Mouse (Mus musculus) ES-E14 (cell line): Measurements from ENCODE around the gene Deaf1. TPM values are rescaled to one million over a fixed set of nuclear protein-coding genes. Genes with fewer than 3 reads are reported as not detected.

Experiments used
- DNase-seq: peaks from one replicate; pipeline ENCODE4 v3.0.0-alpha.2; 2013; ENCODE audit warnings: low read depth, low spot score
- H3K27ac ChIP-seq: 2 replicates; pipeline ENCODE4 v1.5.1; 2012; ENCODE audit warnings: low read depth, mild to moderate bottlenecking, low read length, moderate library complexity, mixed read lengths; ENCODE audit not compliant: poor library complexity, insufficient read depth, severe bottlenecking
- H3K36me3 ChIP-seq: 2 replicates; pipeline ENCODE4 v1.6.1; 2012; ENCODE audit warnings: mild to moderate bottlenecking, low read length, moderate library complexity, mixed read lengths; ENCODE audit not compliant: control insufficient read depth, poor library complexity, insufficient read depth, severe bottlenecking
- H3K4me1 ChIP-seq, 2 experiments: fragments of 150-350 bp in 1 of 2; sonication (generic) in 1 of 2; 2 replicates each; pipeline ENCODE4 v1.6.1; 2012; ENCODE audit warnings: low read length in 2 of 2, mild to moderate bottlenecking in 1 of 2, mixed read lengths in 1 of 2; ENCODE audit not compliant: control insufficient read depth in 2 of 2, insufficient read depth in 2 of 2, poor library complexity in 1 of 2
- H3K4me3 ChIP-seq, 2 experiments: fragments of 150-350 bp in 1 of 2; sonication (generic) in 1 of 2; 2 replicates each; pipeline ENCODE4 v1.5.1; 2012; ENCODE audit warnings: low read length in 2 of 2, low read depth in 1 of 2, mild to moderate bottlenecking in 1 of 2, mixed read lengths in 1 of 2; ENCODE audit not compliant: insufficient read depth in 1 of 2, poor library complexity in 1 of 2, severe bottlenecking in 1 of 2
- H3K9ac ChIP-seq: 2 replicates; pipeline ENCODE4 v1.6.1; 2012; ENCODE audit warnings: low read depth, mild to moderate bottlenecking, low read length, mixed read lengths; ENCODE audit not compliant: poor library complexity, insufficient read depth, severe bottlenecking
- H3K9me3 ChIP-seq: fragments of 150-350 bp; sonication (generic); 2 replicates; pipeline ENCODE4 v1.6.1; 2012; ENCODE audit warnings: low read depth, mild to moderate bottlenecking, low read length; ENCODE audit not compliant: control insufficient read depth, insufficient read depth
- CHD2 ChIP-seq: IDR thresholded peaks from 2 replicates; pipeline ENCODE4 v1.6.1; 2014; ENCODE audit warnings: mild to moderate bottlenecking, low read depth, low read length, inconsistent platforms
- HCFC1 ChIP-seq: IDR thresholded peaks from 2 replicates; pipeline ENCODE4 v1.6.1; 2012; ENCODE audit warnings: low read length, inconsistent platforms, borderline replicate concordance; ENCODE audit not compliant: insufficient read depth
- MAFK ChIP-seq: IDR thresholded peaks from 2 replicates; pipeline ENCODE4 v1.6.1; 2014; ENCODE audit warnings: mild to moderate bottlenecking, low read depth, low read length, inconsistent platforms; ENCODE audit not compliant: insufficient read depth
- ZC3H11A ChIP-seq: IDR thresholded peaks from 2 replicates; pipeline ENCODE4 v1.6.1; 2012; ENCODE audit warnings: low read depth, mild to moderate bottlenecking, inconsistent platforms, low read length, borderline replicate concordance
- ZNF384 ChIP-seq: IDR thresholded peaks from 2 replicates; pipeline ENCODE4 v1.6.1; 2012; ENCODE audit warnings: low read depth, low read length, inconsistent platforms
- in situ Hi-C, 2 experiments: fragments of 600-800 bp; cut with MboI; formaldehyde crosslinking; loops; one replicate each; pipeline ENCODE4 v1.15.1; 2025; ENCODE audit warnings: low sequenced_read_pairs in 2 of 2, inconsistent platforms in 1 of 2; ENCODE audit not compliant: unreplicated experiment in 2 of 2
- total RNA-seq: library from RNA; depleted of rRNA; stranded (reverse); fragments of 300-350 nt; gene quantifications from 2 replicates; pipeline ENCODE4 v1.2.3, GENCODE M21; 2012

The Deaf1 gene
- total RNA-seq, 1 experiment: 23.7 TPM

DNA sequence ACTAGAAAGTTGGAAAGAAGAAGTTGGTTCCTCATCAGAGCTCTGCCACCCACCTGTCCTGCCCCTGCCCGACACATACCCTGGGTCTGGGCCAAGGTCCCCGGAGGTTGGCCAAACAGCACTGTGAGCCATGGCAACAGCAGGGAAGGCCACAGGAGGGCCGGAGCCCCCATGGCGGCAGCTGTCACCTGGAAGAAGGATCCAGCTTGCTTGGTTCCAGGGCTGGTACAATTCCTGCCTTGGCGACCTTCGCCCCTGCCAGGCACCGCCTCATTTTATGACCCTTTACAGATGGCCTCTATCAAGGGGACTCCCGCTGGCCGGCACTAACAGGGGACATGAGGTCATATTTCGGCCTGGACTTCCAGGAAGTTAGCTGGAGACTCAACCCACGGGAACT is 50.9 kb downstream of the Deaf1 start, which contains the start of gene Cdhr5:
Gene Cdhr5 (minus strand): TSS at position 241 of the 400 bp plus-strand sequence.
- no peak within 1 kb of the TSS for H3K9ac ChIP-seq
- peaks cover 8 to 21% of the 10 kb centered on the region in 2 experiments for H3K4me1 ChIP-seq
- DNase-seq: no peak
- H3K9me3 ChIP-seq: no peaks in the 10 kb centered on the region
- H3K36me3 ChIP-seq: no peaks in the 10 kb centered on the region
- in situ Hi-C loops: no loop called here
- TF ChIP-seq ZC3H11A (no peak), CHD2 (no peak), MAFK (no peak), ZNF384 (no peak), HCFC1 (no peak)
- H3K4me3 ChIP-seq: no peak within 1 kb of the TSS
- no peak within 1 kb of the TSS for H3K27ac ChIP-seq

- no peak for DNase-seq
- H3K27ac ChIP-seq: no peak overlapping the region
- H3K36me3 ChIP-seq: no peaks in the 10 kb centered on the region
- in situ Hi-C loops: no loop called here
- TF ChIP-seq MAFK (no peak), ZC3H11A (no peak), CHD2 (no peak), ZNF384 (no peak), HCFC1 (no peak)
- H3K9me3 ChIP-seq: no peaks in the 10 kb centered on the region
- no peak overlapping the region for H3K9ac ChIP-seq
- peaks cover 8 to 21% of the 10 kb centered on the region in 2 experiments for H3K4me1 ChIP-seq
- H3K4me3 ChIP-seq: no peak overlapping the region
Measured at GRCm38 (mm10) chr7:141275356-141275755, 52.1 kb downstream of the Deaf1 start.

DNA sequence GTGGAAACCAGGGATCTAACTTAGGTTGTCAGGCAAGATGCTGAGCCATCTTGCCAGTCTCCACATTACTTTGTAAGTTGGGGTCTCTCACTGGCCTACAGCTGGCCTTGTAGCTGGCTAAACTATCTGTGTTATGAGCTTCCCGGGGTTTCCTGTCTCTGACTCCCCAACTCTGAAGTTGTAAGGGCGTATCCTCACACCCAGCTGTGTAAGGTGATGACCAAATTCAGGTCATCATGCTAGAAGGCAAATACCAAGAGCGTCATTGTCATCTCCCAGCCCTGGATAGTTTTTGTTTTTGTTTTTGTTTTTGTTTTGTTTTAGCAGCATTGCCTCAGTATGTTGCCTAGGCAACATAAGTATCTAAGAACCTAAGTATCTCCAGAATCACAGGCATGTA is 56.9 kb downstream of the Deaf1 start:
- DNase-seq: no peak
- Histone ChIP-seq H3K36me3 (no peaks in the 10 kb centered on the region), H3K4me3 (no peak overlapping the region), H3K27ac (no peak overlapping the region), H3K4me1 (peaks cover 2 to 11% of the 10 kb centered on the region in 2 experiments; a peak in 2 of 4 replicates), H3K9me3 (no peaks in the 10 kb centered on the region), H3K9ac (no peak overlapping the region)
- TF ChIP-seq CHD2 (no peak), MAFK (no peak)
- in situ Hi-C loops: no loop called here

DNA sequence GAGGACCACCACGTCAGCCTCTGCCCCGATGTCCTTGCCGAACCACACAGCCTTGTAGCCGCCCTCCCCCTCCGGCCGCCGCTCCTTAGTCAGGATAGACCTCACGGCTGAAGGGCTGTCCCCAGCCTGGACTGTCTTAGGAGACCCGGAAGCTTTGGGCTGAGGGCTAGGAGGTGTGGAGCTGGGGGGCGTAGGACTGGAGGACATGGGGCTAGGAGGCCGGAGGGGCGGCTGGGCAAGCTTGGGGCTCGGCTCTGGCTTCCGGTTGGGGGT is 58.3 kb downstream of the Deaf1 start:
- Histone ChIP-seq H3K4me3 (peak overlapping the region; percentile 4 to 49; a peak in 2 of 4 replicates), H3K27ac (no peak overlapping the region), H3K36me3 (no peaks in the 10 kb centered on the region), H3K9me3 (no peaks in the 10 kb centered on the region), H3K4me1 (peaks cover 2 to 13% of the 10 kb centered on the region in 2 experiments; a peak in 2 of 4 replicates), H3K9ac (no peak overlapping the region)
- TF ChIP-seq HCFC1: no peak
- in situ Hi-C loops: no loop called here
- DNase-seq: no peak

DNA sequence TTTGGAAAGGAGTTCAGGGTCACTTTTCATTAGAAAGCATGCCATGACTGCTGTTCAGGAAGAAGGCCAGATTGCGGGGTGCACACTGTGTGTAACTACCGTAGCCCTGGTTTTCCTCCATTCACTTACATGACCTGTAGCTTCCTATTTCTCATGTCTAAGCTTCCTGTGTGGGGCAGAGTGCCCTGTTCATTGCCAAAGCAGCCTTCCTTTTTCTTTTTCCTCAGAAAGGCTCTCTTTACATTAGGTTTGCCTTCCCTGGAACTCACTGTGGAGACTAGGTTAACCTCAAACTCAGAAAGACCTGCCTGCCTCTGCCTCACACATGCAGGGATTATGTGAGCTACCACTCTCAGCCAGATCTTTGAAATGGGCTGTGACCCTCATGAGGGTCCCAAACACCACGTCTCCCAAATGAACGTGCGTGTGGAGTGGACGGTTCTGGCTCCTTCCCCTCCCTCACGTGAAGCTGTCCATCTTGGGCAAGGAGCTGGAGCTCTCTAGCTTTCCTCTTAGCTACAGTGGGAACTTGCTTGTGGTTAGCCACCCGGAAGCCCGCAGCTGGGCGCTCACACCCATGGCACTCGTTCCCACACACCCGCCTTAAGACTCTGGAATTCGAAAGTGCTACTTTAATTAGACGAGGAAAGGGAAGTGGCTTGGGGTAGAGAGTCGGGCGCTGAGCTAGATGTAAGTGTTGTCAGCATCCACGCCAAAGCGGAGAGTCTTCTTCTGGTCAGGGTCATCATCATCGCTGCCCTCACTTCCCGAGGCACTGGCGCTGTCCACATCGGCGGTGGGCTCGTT is 58.8 kb downstream of the Deaf1 start:
- Histone ChIP-seq H3K36me3 (peaks cover 4% of the 10 kb centered on the region), H3K9me3 (no peaks in the 10 kb centered on the region)

More for the DNA sequence above, 58.8 kb downstream of the Deaf1 start:
- H3K4me3 ChIP-seq: peak overlapping the region; percentile 4 to 49; a peak in 2 of 4 replicates
- in situ Hi-C loops: no loop called here
- no peak for DNase-seq
- TF ChIP-seq HCFC1 (no peak), ZC3H11A (no peak), CHD2 (no peak), MAFK (no peak), ZNF384 (no peak)
- no peak overlapping the region for H3K9ac ChIP-seq
- no peak overlapping the region for H3K27ac ChIP-seq
- H3K4me1 ChIP-seq: peaks cover 2 to 14% of the 10 kb centered on the region in 2 experiments; a peak in 2 of 4 replicates
